Comparison of ENCODE assay signal across 23 mouse cellular contexts in the genomic region with DNA sequence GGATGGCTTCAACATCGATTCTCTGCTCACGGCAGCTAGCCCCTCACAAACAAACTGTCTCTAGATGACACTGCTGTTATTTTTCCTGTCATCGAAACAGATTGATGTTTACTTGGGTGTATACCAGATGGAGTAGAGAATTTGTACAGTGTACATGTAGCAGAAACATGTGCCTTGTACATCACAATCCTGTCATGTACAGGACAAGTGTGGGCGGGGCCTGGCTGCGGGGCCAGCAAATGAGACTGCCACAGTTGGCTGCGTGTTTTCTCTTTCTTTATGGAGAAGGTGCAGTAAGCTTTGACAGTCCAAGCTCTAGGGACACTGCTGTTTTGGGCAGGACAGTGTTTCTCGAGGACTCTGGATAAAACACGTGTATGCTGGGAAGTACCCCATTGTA.
"Had no signal": no experiment of that assay in that cellular context is flagged by ENCODE, and none has a peak within 500 bp of the region (broad histone marks: within the 10 kb centered on the region; RNA-seq: fewer than 3 reads in every experiment).

No protein-coding gene starts in this region.

- H3K4me3 ChIP-seq: kidney, embryonic 15.5 days; limb, embryonic 12.5 days; limb, embryonic 15.5 days; midbrain, embryonic 12.5 days; midbrain, embryonic 15.5 days; neural tube, embryonic 12.5 days; neural tube, embryonic 15.5 days had no signal

- DNase-seq: kidney, adult 11 months; kidney, adult 8-10 months; kidney, postnatal 14 days; liver, postnatal 0 days; lung, embryonic 14.5 days; right cerebral cortex, adult 18-20 months; right cerebral cortex, postnatal 14 days; right cerebral cortex, postnatal 4 days; thymus, adult 2 months; thymus, postnatal 14 days; thymus, postnatal 4 days had no signal

- H3K9ac ChIP-seq: kidney, embryonic 15.5 days; limb, embryonic 12.5 days; limb, embryonic 15.5 days; liver, embryonic 14.5 days; liver, postnatal 0 days; lung, embryonic 14.5 days; midbrain, embryonic 12.5 days; midbrain, embryonic 15.5 days; neural tube, embryonic 12.5 days; neural tube, embryonic 15.5 days had no signal

- ATAC-seq: liver, postnatal 0 days; lung, postnatal 0 days; midbrain, embryonic 15.5 days had no signal

- H3K4me2 ChIP-seq: kidney, embryonic 15.5 days; limb, embryonic 12.5 days; limb, embryonic 15.5 days; liver, embryonic 11.5 days; lung, embryonic 14.5 days; midbrain, embryonic 12.5 days; midbrain, embryonic 15.5 days; neural tube, embryonic 12.5 days; neural tube, embryonic 15.5 days had no signal

- H3K4me1 ChIP-seq: midbrain, embryonic 15.5 days had no signal

- H3K27ac ChIP-seq: kidney, embryonic 15.5 days; limb, embryonic 12.5 days; limb, embryonic 15.5 days; liver, embryonic 14.5 days; macrophage; midbrain, embryonic 12.5 days; midbrain, embryonic 15.5 days; neural tube, embryonic 12.5 days; neural tube, embryonic 15.5 days; stomach, postnatal 0 days had no signal

- H3K36me3 ChIP-seq: limb, embryonic 12.5 days; limb, embryonic 15.5 days; midbrain, embryonic 12.5 days; midbrain, embryonic 15.5 days; neural tube, embryonic 12.5 days; neural tube, embryonic 15.5 days had no signal

- H3K9me3 ChIP-seq: kidney, embryonic 15.5 days; limb, embryonic 12.5 days; limb, embryonic 15.5 days; midbrain, embryonic 12.5 days; midbrain, embryonic 15.5 days; neural tube, embryonic 12.5 days; neural tube, embryonic 15.5 days had no signal

- H3K27me3 ChIP-seq: kidney, embryonic 15.5 days; limb, embryonic 12.5 days; limb, embryonic 15.5 days; midbrain, embryonic 12.5 days; midbrain, embryonic 15.5 days; neural tube, embryonic 12.5 days; neural tube, embryonic 15.5 days had no signal
